Mouse (Mus musculus): ENCODE results near the gene Icam1. TPM values are rescaled to one million over a fixed set of nuclear protein-coding genes. Genes with fewer than 3 reads are reported as not detected.
A peak's percentile ranks its signal among the peaks of the same experiment; 100 is the strongest.

The Icam1 gene
- total RNA-seq (2014; fragmentation: Nextera tagmentation), result 9.6 and 9.9 TPM in 2 replicates
- total RNA-seq (2017), result 15.7 and 17.1 TPM in 2 replicates
- polyA plus RNA-seq (2012), result 5.0 and 5.8 TPM in 2 replicates

DNA sequence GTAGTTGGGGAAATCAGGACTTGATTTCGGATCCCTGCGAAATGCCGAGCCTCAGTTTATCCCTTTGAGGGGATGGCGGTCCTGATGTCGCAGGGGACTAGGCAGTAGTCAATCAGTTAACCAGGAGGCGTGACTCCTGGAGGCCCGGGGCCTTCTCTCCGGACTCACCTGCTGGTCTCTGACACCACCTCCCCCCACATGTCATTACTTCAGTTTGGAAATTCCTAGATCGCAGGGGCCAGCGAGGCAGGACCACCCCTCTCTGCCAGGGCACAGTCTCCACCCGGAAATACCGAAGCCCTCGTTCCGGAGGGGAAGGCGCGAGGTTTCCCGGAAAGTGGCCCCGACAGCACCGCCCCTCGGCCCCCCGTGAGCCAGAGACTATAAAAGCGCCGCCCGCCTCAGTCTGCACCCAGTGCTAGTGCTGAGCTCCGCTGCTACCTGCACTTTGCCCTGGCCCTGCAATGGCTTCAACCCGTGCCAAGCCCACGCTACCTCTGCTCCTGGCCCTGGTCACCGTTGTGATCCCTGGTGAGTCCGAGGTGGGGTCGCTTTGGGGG, at the start of gene Icam1:
Gene Icam1 (plus strand): TSS at position 415 of the 560 bp plus-strand sequence.
- H3K36me3 ChIP-seq (replicated peaks), result peaks cover 29% of the 10 kb centered on the region
- peaks cover 7% of the 10 kb centered on the region; the same call in 1 of the 2 replicates for H3K27me3 ChIP-seq (ENCODE audit: insufficient read depth, low read length)
- peak within 1 kb of the TSS; percentile 74 for H3K4me3 ChIP-seq (ENCODE audit: low read depth, low read length)
- peaks cover 66% of the 10 kb centered on the region for H3K4me1 ChIP-seq (ENCODE audit: insufficient read depth, low read depth, low read length)
- no peaks in the 10 kb centered on the region for H3K9me3 ChIP-seq (replicated peaks)
- peak; percentile 71 for DNase-seq (ENCODE audit: low spot score)
- TF ChIP-seq GATA1 (IDR thresholded peaks at IDR 0.05; ENCODE audit: borderline replicate concordance, low read length) (no peak), GATA2 (IDR thresholded peaks at IDR 0.05; ENCODE audit: borderline replicate concordance, low read depth, low read length) (no peak), POLR2AphosphoS5 (IDR thresholded peaks at IDR 0.05; ENCODE audit: insufficient replicate concordance, low read depth, low read length) (peak; percentile 78; the same call in 1 of the 2 replicates), CTCF (IDR thresholded peaks at IDR 0.05; ENCODE audit: low read depth, low read length) (no peak), TAL1 (conservative IDR thresholded peaks at IDR 0.05; ENCODE audit: low read depth, low read length) (no peak)
- peak; percentile 50; the same call in 1 of the 2 replicates for ATAC-seq (ENCODE audit: extremely low read depth, insufficient number of reproducible peaks, low FRiP score, poor library complexity, severe bottlenecking)

DNA sequence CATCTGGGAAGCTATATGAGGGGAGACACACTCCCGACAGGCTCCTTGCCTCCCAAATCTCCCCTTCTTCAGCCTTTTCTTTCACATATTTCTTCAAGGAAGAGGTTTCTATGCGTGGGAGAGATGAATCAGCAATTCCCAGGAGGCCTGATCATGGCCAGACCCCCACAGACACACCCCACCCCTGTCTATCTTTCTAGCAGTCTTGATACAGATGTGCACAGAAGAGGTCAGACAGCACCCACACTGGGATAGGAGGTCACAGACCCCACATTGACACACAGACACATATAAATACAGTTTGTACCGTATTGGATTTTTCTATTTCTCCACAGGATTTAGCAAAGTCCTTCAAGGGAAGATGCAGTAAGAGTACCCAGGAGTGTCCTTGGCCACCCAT, 49.8 kb upstream of the Icam1 start:
- DNase-seq (ENCODE audit: low spot score) (no peak), ATAC-seq (ENCODE audit: extremely low read depth, insufficient number of reproducible peaks, low FRiP score, poor library complexity, severe bottlenecking) (no peak)
- Histone ChIP-seq H3K36me3 (replicated peaks) (peaks cover 39% of the 10 kb centered on the region), H3K9me3 (replicated peaks) (no peaks in the 10 kb centered on the region), H3K27me3 (ENCODE audit: insufficient read depth, low read length) (no peaks in the 10 kb centered on the region; the same call in 1 of the 2 replicates), H3K4me1 (ENCODE audit: insufficient read depth, low read depth, low read length) (peaks cover 22% of the 10 kb centered on the region), H3K4me3 (ENCODE audit: low read depth, low read length) (no peak overlapping the region)
- no peak for TF ChIP-seq GATA2 (IDR thresholded peaks at IDR 0.05; ENCODE audit: borderline replicate concordance, low read depth, low read length)
- no peak for TF ChIP-seq GATA1 (IDR thresholded peaks at IDR 0.05; ENCODE audit: borderline replicate concordance, low read length)
- TF ChIP-seq POLR2AphosphoS5 (IDR thresholded peaks at IDR 0.05; ENCODE audit: insufficient replicate concordance, low read depth, low read length), result no peak
- TF ChIP-seq TAL1 (conservative IDR thresholded peaks at IDR 0.05; ENCODE audit: low read depth, low read length), result no peak
- TF ChIP-seq CTCF (IDR thresholded peaks at IDR 0.05; ENCODE audit: low read depth, low read length), result no peak

DNA sequence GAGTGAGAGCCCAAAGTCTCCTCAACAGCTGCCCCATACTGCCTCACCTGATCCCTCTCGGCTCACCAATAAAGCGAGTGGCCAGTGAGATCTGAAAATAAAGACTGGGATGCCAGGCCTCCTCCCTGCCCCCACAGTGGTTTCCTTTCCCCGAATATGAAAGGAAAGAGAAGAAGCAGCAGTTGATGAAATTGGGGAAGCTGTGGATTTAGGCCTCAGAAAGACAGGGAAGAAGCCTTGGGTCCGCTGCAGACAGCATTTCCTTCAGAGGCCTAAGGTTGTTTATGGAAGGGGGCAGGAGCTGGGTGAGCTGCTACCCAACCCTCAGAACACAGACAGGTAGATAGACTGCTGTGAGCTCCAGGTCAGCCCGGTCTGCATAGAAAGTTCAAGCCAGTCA, 49.0 kb upstream of the Icam1 start:
- Histone ChIP-seq H3K27me3 (ENCODE audit: insufficient read depth, low read length) (no peaks in the 10 kb centered on the region; the same call in 1 of the 2 replicates), H3K9me3 (replicated peaks) (no peaks in the 10 kb centered on the region), H3K4me3 (ENCODE audit: low read depth, low read length) (no peak overlapping the region), H3K4me1 (ENCODE audit: insufficient read depth, low read depth, low read length) (peaks cover 24% of the 10 kb centered on the region), H3K36me3 (replicated peaks) (peaks cover 39% of the 10 kb centered on the region)
- DNase-seq (ENCODE audit: low spot score) (no peak), ATAC-seq (ENCODE audit: extremely low read depth, insufficient number of reproducible peaks, low FRiP score, poor library complexity, severe bottlenecking) (no peak)
- TF ChIP-seq CTCF (IDR thresholded peaks at IDR 0.05; ENCODE audit: low read depth, low read length), result no peak

DNA sequence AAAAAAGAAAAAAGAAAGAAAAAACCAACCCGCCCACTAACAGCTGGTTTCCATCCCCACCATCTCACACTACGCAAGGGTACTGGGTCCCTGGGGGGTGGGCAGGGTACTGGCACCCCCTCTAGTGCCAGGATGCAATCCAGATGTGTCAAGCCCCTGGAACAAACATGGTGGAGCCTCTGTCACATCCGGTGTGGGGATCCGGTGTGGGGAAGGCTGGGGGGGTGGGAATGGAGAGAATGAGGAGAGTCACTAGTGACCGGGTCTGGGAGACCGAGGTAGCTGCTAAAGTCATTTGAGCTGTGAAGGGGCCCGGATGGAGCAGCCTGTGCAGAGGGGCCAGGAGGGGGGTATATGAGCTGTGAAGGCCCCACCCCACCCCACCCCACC, 44.0 kb upstream of the Icam1 start:
- no peak overlapping the region for H3K4me3 ChIP-seq (ENCODE audit: low read depth, low read length)
- ATAC-seq (ENCODE audit: extremely low read depth, insufficient number of reproducible peaks, low FRiP score, poor library complexity, severe bottlenecking) (no peak), DNase-seq (ENCODE audit: low spot score) (no peak)
- no peaks in the 10 kb centered on the region for H3K9me3 ChIP-seq (replicated peaks)
- H3K36me3 ChIP-seq (replicated peaks), result peaks cover 33% of the 10 kb centered on the region
- H3K27me3 ChIP-seq (ENCODE audit: insufficient read depth, low read length), result peaks cover 4% of the 10 kb centered on the region; the same call in 1 of the 2 replicates
- peaks cover 51% of the 10 kb centered on the region for H3K4me1 ChIP-seq (ENCODE audit: insufficient read depth, low read depth, low read length)
- TF ChIP-seq GATA1 (IDR thresholded peaks at IDR 0.05; ENCODE audit: borderline replicate concordance, low read length), result no peak

DNA sequence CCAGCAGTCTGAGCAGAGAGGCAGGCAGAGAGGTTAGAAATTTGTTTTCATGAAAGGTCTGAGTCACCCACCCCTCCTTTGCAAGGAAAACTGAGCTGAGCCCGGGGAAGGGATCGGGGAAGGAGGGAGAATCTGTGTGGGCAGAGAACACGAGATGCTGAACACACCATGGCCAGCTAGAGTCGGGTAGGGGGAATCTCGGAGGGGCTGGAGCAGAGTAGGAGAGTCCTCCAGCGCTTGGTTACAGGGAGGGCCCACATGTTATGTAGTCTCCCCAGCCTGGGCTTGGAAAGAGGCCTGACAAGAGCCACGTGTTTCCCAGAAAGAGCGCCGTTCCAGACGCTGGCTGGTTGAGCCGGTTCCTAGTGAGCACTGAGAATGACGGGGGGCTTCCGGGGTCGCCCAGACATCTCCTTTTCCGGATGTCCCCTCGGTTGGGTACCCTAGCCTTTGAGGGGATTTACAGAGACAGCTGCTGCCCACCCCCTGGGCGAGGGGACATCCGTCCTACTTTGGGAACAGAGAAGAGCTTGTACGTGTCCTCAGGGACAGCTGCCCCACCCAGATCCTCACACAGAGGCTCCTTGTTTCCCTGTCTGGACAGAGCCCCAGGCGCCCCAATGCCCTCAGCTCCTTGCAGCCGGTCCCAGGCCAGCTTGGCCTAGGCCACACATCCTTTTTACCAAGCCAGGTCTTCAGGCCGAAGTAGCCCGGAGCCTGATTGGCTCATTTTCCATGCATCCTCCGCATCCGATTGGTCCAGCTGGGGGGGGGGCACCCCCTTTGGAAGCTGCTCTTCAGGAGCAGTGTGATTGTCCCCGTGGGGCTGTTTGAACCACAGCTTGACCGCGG, 43.4 kb upstream of the Icam1 start:
- TF ChIP-seq CTCF (IDR thresholded peaks at IDR 0.05; ENCODE audit: low read depth, low read length), result no peak
- no peak for TF ChIP-seq POLR2AphosphoS5 (IDR thresholded peaks at IDR 0.05; ENCODE audit: insufficient replicate concordance, low read depth, low read length)
- no peak for TF ChIP-seq TAL1 (conservative IDR thresholded peaks at IDR 0.05; ENCODE audit: low read depth, low read length)
- no peak for TF ChIP-seq GATA2 (IDR thresholded peaks at IDR 0.05; ENCODE audit: borderline replicate concordance, low read depth, low read length)
- no peak for TF ChIP-seq GATA1 (IDR thresholded peaks at IDR 0.05; ENCODE audit: borderline replicate concordance, low read length)
- ATAC-seq (ENCODE audit: extremely low read depth, insufficient number of reproducible peaks, low FRiP score, poor library complexity, severe bottlenecking), result no peak
- no peaks in the 10 kb centered on the region for H3K9me3 ChIP-seq (replicated peaks)
- peaks cover 52% of the 10 kb centered on the region for H3K4me1 ChIP-seq (ENCODE audit: insufficient read depth, low read depth, low read length)
- peaks cover 4% of the 10 kb centered on the region; the same call in 1 of the 2 replicates for H3K27me3 ChIP-seq (ENCODE audit: insufficient read depth, low read length)
- H3K4me3 ChIP-seq (ENCODE audit: low read depth, low read length), result no peak overlapping the region
- H3K36me3 ChIP-seq (replicated peaks), result peaks cover 27% of the 10 kb centered on the region
- no peak for DNase-seq (ENCODE audit: low spot score)

- peaks cover 19% of the 10 kb centered on the region for H3K36me3 ChIP-seq (replicated peaks)
- no peak for DNase-seq (ENCODE audit: low spot score)
- no peaks in the 10 kb centered on the region for H3K9me3 ChIP-seq (replicated peaks)
- TF ChIP-seq CTCF (IDR thresholded peaks at IDR 0.05; ENCODE audit: low read depth, low read length) (no peak), POLR2AphosphoS5 (IDR thresholded peaks at IDR 0.05; ENCODE audit: insufficient replicate concordance, low read depth, low read length) (no peak)
- ATAC-seq (ENCODE audit: extremely low read depth, insufficient number of reproducible peaks, low FRiP score, poor library complexity, severe bottlenecking), result no peak
- H3K4me3 ChIP-seq (ENCODE audit: low read depth, low read length), result no peak overlapping the region
- H3K4me1 ChIP-seq (ENCODE audit: insufficient read depth, low read depth, low read length), result peaks cover 57% of the 10 kb centered on the region
- peaks cover 4% of the 10 kb centered on the region; the same call in 1 of the 2 replicates for H3K27me3 ChIP-seq (ENCODE audit: insufficient read depth, low read length)
Observed at GRCm38 (mm10) chr9:20973001-20973681, 42.6 kb upstream of the Icam1 start.

All from G1E (cell line).